Mouse (Mus musculus) ES-Bruce4 (cell line): ENCODE measurements at regions not wholly inside any gene's neighbourhood (a gene's known extent, or its start where the extent isn't known, plus 50 kb on each side); places are given as distances from the start of the nearest gene placed in this dataset.

Experiments
- CTCF ChIP-seq: IDR thresholded peaks from one replicate; pipeline ENCODE4 v1.8.1; 2011; ENCODE audit warnings: low read depth, low read length
- EP300 ChIP-seq: IDR thresholded peaks from 2 replicates; pipeline ENCODE4 v1.6.1; 2011; ENCODE audit warnings: low read depth, low read length; ENCODE audit not compliant: insufficient read depth
- POLR2A ChIP-seq: IDR thresholded peaks from one replicate; pipeline ENCODE4 v1.8.1; 2011; ENCODE audit warnings: low read length; ENCODE audit not compliant: insufficient read depth

GRCm38 (mm10) chr3:37919450-37920156, 195.3 kb upstream of the Gm5148 start:
- TF ChIP-seq EP300 (no peak), CTCF (no peak), POLR2A (no peak)
